Mouse (Mus musculus) lung, adult 2 months (tissue): ENCODE results near the gene Rasgrf2. TPM values are rescaled to one million over a fixed set of nuclear protein-coding genes. Genes with fewer than 3 reads are reported as not detected.
A peak's percentile ranks its signal among the peaks of the same experiment; 100 is the strongest.
"Not testable (repeated sequence)": the region's sequence is repeated elsewhere in the genome, so short reads cannot be mapped to it uniquely, and the experiment has no call there.

Experiments
- DNase-seq: peaks from one replicate; pipeline ENCODE4 v3.0.0; 2022
- H3K4me1 ChIP-seq: fragments of 200-500 bp; 2 replicates; pipeline ENCODE4 v1.6.1; 2011; ENCODE audit warnings: low read length; ENCODE audit not compliant: control insufficient read depth, insufficient read depth
- H3K4me3 ChIP-seq: fragments of 200-500 bp; replicated peaks from 2 replicates; pipeline ENCODE3; 2011; ENCODE audit warnings: low read depth, mild to moderate bottlenecking, control low read depth, low read length; ENCODE audit errors: extremely low read depth
- CTCF ChIP-seq: fragments of 200-500 bp; IDR thresholded peaks from 2 replicates; pipeline ENCODE4 v1.5.1; 2011; ENCODE audit warnings: mild to moderate bottlenecking, low read length, control low read depth; ENCODE audit not compliant: insufficient read depth
- POLR2A ChIP-seq: fragments of 200-500 bp; IDR thresholded peaks from 2 replicates; pipeline ENCODE4 v1.6.1; 2011; ENCODE audit warnings: low read depth, mild to moderate bottlenecking, control low read depth, low read length, borderline replicate concordance; ENCODE audit errors: extremely low read depth
- WGBS: fragments of 180-500 bp; shearing (Covaris S2); methylation state at CpG from one replicate; pipeline ENCODE4 v1.1.7; 2018; 5-methylcytosine and 5-hydroxymethylcytosine counted together
- polyA plus RNA-seq: library from polyadenylated mRNA; depleted of rRNA; stranded (reverse); fragments of >200 nt; gene quantifications from 2 replicates; pipeline ENCODE4 v1.2.3, GENCODE M21; 2012; rRNA removed

Gene Rasgrf2
- polyA plus RNA-seq = 17.3 and 20.8 TPM in 2 replicates

DNA sequence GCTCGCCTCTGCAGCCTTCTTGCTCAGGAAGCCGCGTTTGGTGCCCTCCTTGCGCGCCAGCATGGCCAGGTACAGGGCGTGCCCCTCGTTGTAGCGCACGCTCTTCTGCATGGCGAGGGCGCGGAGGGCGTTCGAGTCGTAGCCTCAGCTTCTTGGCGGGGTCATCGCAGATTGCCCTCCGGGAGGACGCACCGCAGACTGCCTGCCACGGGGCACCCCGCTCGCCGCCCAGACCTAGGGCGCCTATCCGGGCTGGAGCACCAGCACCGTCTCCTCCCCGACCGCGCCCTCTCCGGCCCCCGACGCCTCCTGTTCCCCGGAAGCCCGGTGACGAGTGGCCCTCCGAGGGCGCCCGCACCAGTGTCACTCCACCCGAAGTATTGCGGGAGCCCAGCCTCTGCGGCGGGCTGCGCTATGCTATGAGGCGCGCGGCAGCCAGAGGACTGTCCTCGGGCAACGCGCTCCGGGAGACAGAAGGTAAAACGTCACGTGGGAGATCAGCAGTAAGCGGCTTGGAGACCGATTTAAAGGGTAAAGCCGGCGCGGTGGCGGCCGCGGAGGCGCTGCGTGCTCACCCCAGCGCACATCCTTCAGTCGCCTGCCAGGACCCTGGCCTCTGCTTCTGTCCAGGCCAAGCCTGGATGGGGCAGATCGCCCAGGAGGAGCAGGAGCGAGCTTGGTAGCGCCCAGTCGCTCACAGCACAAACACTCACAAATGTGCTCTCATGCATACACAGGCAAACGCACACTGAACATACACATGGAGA lies at the start of gene Rasgrf2:
TSS of gene Rasgrf2 (minus strand) at position 273 of the 767 bp plus-strand sequence.
- TF ChIP-seq CTCF (no peak), POLR2A (no peak)
- peak; percentile 35 for DNase-seq
- WGBS = 3% methylated on average over 70 of the region's 70 CpGs

GRCm38 (mm10) chr13:92172686-92173085 lies 41.2 kb upstream of the Rasgrf2 start:
- WGBS = 83% methylated on average over 8 of the region's 8 CpGs
- not testable (repeated sequence) for H3K4me1 ChIP-seq, DNase-seq, H3K4me3 ChIP-seq

More for the DNA sequence above, at the start of gene Rasgrf2:
- Histone ChIP-seq H3K4me3 (peak within 1 kb of the TSS; percentile 50), H3K4me1 (no peaks in the 10 kb centered on the region; the same call in none of the 2 replicates)

GRCm38 (mm10) chr13:92150551-92150950 lies 19.1 kb upstream of the Rasgrf2 start:
- Histone ChIP-seq H3K4me1 (no peaks in the 10 kb centered on the region), H3K4me3 (no peak overlapping the region)
- WGBS = 51% methylated on average over 3 of the region's 3 CpGs
- DNase-seq = no peak
- TF ChIP-seq POLR2A = no peak
- no peak for TF ChIP-seq CTCF

GRCm38 (mm10) chr13:92148858-92149257 lies 17.4 kb upstream of the Rasgrf2 start:
- DNase-seq = no peak
- Histone ChIP-seq H3K4me1 (no peaks in the 10 kb centered on the region), H3K4me3 (no peak overlapping the region)
- no peak for TF ChIP-seq POLR2A
- TF ChIP-seq CTCF = no peak
- WGBS = 72% methylated on average over 4 of the region's 4 CpGs

GRCm38 (mm10) chr13:92134792-92135191 lies 3.3 kb upstream of the Rasgrf2 start:
- no peak for DNase-seq
- TF ChIP-seq POLR2A (no peak), CTCF (no peak)
- WGBS = 74% methylated on average over 3 of the region's 3 CpGs
- Histone ChIP-seq H3K4me1 (no peaks in the 10 kb centered on the region), H3K4me3 (no peak overlapping the region)

GRCm38 (mm10) chr13:92132599-92132998 lies 1.1 kb upstream of the Rasgrf2 start:
- no peak for DNase-seq
- TF ChIP-seq CTCF (no peak), POLR2A (no peak)
- 50% methylated on average over 2 of the region's 2 CpGs for WGBS

GRCm38 (mm10) chr13:92130994-92131383 lies 467 bp downstream of the Rasgrf2 start:
- DNase-seq = no peak
- TF ChIP-seq POLR2A (no peak), CTCF (no peak)
- no peaks in the 10 kb centered on the region; the same call in none of the 2 replicates for H3K4me1 ChIP-seq
- peak overlapping the region; percentile 50 for H3K4me3 ChIP-seq
- WGBS = 13% methylated on average over 22 of the region's 22 CpGs

More at GRCm38 (mm10) chr13:92132599-92132998, 1.1 kb upstream of the Rasgrf2 start:
- H3K4me1 ChIP-seq = no peaks in the 10 kb centered on the region; the same call in none of the 2 replicates
- H3K4me3 ChIP-seq = no peak overlapping the region

- Histone ChIP-seq H3K4me3 (no peak overlapping the region), H3K4me1 (no peaks in the 10 kb centered on the region; the same call in none of the 2 replicates)
- DNase-seq = no peak
- no peak for TF ChIP-seq POLR2A
- TF ChIP-seq CTCF = no peak
- 70% methylated on average over 4 of the region's 4 CpGs for WGBS
These were observed 1.6 kb downstream of the Rasgrf2 start for GRCm38 (mm10) chr13:92129877-92130276.

DNA sequence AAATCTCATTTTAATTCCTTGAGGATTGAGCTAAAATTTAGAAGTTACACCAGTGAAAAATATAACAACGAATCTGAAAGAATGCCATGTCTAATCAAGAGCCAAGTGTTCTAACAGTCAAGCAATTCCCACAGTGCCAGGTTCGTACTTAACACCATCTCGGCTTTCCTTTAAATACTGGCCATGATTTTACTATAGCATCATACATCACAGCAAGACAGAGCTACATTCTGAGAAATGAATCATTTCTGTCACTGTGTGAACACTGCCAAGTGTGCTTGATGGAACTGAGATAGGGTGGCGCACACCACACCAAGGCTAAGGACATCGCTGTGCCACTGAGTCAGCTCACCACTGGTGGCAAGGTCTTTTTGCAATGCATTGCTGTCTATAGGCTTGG lies 5.6 kb downstream of the Rasgrf2 start:
- Histone ChIP-seq H3K4me1 (no peaks in the 10 kb centered on the region; the same call in none of the 2 replicates), H3K4me3 (no peak overlapping the region)
- 77% methylated on average over 5 of the region's 5 CpGs for WGBS
- no peak for DNase-seq
- TF ChIP-seq POLR2A (no peak), CTCF (no peak)

- 31% methylated on average over 5 of the region's 5 CpGs for WGBS
- H3K4me3 ChIP-seq = no peak overlapping the region
- DNase-seq = no peak
These were observed 11.8 kb downstream of the Rasgrf2 start for GRCm38 (mm10) chr13:92119623-92120022.

More at GRCm38 (mm10) chr13:92119623-92120022, 11.8 kb downstream of the Rasgrf2 start:
- no peak for TF ChIP-seq CTCF
- H3K4me1 ChIP-seq = no peaks in the 10 kb centered on the region
